Mouse (Mus musculus) left cerebral cortex, postnatal 10 days (tissue): ENCODE measurements around the gene Tmem88b. TPM values are rescaled to one million over a fixed set of nuclear protein-coding genes. Genes with fewer than 3 reads are reported as not detected.

Source experiments
- DNase-seq, 2 experiments: peaks; one replicate each; pipeline ENCODE4 v3.0.0; 2021 to 2022; ENCODE audit warnings: low spot score in 2 of 2, mixed read lengths in 1 of 2; ENCODE audit errors: extremely low spot score in 1 of 2
- intact Hi-C: fragments of 180-260 bp; cut with DNase I; formaldehyde crosslinking; loops from one replicate; pipeline ENCODE4 v1.15.1; 2025
- microRNA-seq: library from miRNA; unstranded; fragments of <30 nt; microRNA quantifications from one replicate; pipeline ENCODE4 v1.2.0, GENCODE M21; 2022
- total RNA-seq, 2 experiments: library from RNA; stranded (reverse); gene quantifications; 2 replicates each; pipeline ENCODE4 v1.2.3; 2021

The Tmem88b gene
- total RNA-seq, 2 experiments from 2014 or later, result 3.0 to 5.4 TPM

- intact Hi-C loops, result no loop called here
- no peak for DNase-seq
These were observed 49.9 kb downstream of the Tmem88b start for GRCm38 (mm10) chr4:155735788-155736187.

- intact Hi-C loops, result no loop called here
- DNase-seq, result peak in 1 of 2 experiments; percentile 77
These were observed 50.5 kb downstream of the Tmem88b start for GRCm38 (mm10) chr4:155734951-155735702.

DNA sequence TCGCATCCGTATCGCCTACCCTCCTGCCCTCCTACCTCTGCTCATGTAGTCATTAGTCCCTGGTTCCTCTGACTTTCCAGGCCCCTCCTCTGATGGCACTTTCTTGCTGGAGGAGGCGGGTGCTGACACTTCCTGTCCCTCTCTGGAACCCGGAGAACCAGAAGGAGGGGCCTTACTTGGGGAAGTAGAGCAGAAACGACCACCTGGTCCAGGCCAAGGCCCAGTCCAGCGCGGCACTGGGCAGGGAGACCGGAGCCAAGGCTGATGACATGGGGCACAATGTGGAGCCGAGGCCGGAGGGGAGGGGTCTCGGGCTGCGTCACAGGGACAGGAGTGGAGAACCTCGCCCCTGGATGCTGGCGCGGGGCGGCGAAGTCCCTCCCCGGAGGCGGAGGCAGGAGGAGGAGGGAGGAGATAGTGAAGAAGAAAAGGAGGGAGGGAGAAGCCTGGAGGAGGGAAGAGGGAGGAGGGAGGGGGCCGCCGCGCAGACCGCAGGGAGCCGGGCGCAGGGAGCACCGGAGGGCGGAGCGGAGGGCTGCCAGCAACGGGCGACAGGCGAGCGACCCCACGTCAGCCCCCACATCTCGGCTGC, 51.2 kb downstream of the Tmem88b start, which contains the start of gene Tmem240:
Tmem240 (plus strand) TSS at position 451 of the 592 bp plus-strand sequence.
- DNase-seq, result peak; percentile 90 to 95
- intact Hi-C loops, result no loop called here

GRCm38 (mm10) chr4:155733267-155733666, 52.4 kb downstream of the Tmem88b start:
- DNase-seq, result no peak
- intact Hi-C loops, result no loop called here

Small RNAs within 50 kb of the gene (microRNA-seq; reads per million reads assigned to microRNA genes)
- not detected for gene Gm27743

Other genes with a start within 250 kb of the Tmem88b start
- gene Nadk, start 223.5 kb downstream of the Tmem88b start, total RNA-seq, result 10 to 100 TPM; 47.9 TPM
- 10 to 100 TPM; 44.1 to 45.2 TPM for gene Slc35e2, start 184.5 kb downstream of the Tmem88b start, total RNA-seq
- gene Cdk11b, start 161.0 kb downstream of the Tmem88b start, total RNA-seq, result 10 to 100 TPM; 42.0 to 51.4 TPM
- not detected for gene Gm10563, start 140.5 kb downstream of the Tmem88b start, total RNA-seq
- 1 to 10 TPM; 2.1 to 2.2 TPM for gene Mmp23, start 132.5 kb downstream of the Tmem88b start, total RNA-seq
- gene Mib2, start 116.7 kb downstream of the Tmem88b start, total RNA-seq, result 100 to 1,000 TPM in 1 of 2 experiments, 10 to 100 TPM in 1; 98.4 to 100 TPM
- gene Fndc10, start 91.5 kb downstream of the Tmem88b start, total RNA-seq, result 10 to 100 TPM; 20.2 to 22.2 TPM
- 10 to 100 TPM; 82.3 to 85.4 TPM for gene Ssu72, start 81.1 kb downstream of the Tmem88b start, total RNA-seq
- 10 to 100 TPM; 63.6 to 68.8 TPM for gene Tmem240, start 51.1 kb downstream of the Tmem88b start, total RNA-seq
- 10 to 100 TPM; 56.0 to 57.9 TPM for gene Atad3a, start 24.8 kb downstream of the Tmem88b start, total RNA-seq
- gene Vwa1, start 11.2 kb downstream of the Tmem88b start, total RNA-seq, result 10 to 100 TPM; 14.6 to 19.3 TPM
- not detected for gene Ankrd65, start 4.6 kb upstream of the Tmem88b start, total RNA-seq
- 100 to 1,000 TPM; 103 to 111 TPM for gene Mrpl20, start 17.0 kb upstream of the Tmem88b start, total RNA-seq
- 10 to 100 TPM; 68.7 to 71.2 TPM for gene Ccnl2, start 26.6 kb upstream of the Tmem88b start, total RNA-seq
- gene Aurkaip1, start 45.4 kb upstream of the Tmem88b start, total RNA-seq, result 10 to 100 TPM; 81.6 to 82.6 TPM
- 10 to 100 TPM; 10.6 to 14.1 TPM for gene Mxra8, start 53.8 kb upstream of the Tmem88b start, total RNA-seq
- 10 to 100 TPM; 70.6 to 74.2 TPM for gene Dvl1, start 61.5 kb upstream of the Tmem88b start, total RNA-seq
- gene Tas1r3, start 77.5 kb upstream of the Tmem88b start, total RNA-seq, result under 1 TPM; 0.13 to 0.22 TPM
- 10 to 100 TPM; 29.6 to 30.8 TPM for gene Cptp, start 83.6 kb upstream of the Tmem88b start, total RNA-seq
- gene Ints11, start 83.7 kb upstream of the Tmem88b start, total RNA-seq, result 10 to 100 TPM; 38.3 to 39.8 TPM
- 10 to 100 TPM; 66.0 to 71.2 TPM for gene Pusl1, start 105.9 kb upstream of the Tmem88b start, total RNA-seq
- gene Acap3, start 105.9 kb upstream of the Tmem88b start, total RNA-seq, result 100 to 1,000 TPM; 144 to 146 TPM
- gene Ube2j2, start 158.0 kb upstream of the Tmem88b start, total RNA-seq, result 10 to 100 TPM; 84.9 to 93.8 TPM
- gene C1qtnf12, start 176.4 kb upstream of the Tmem88b start, total RNA-seq, result 10 to 100 TPM; 19.2 to 20.9 TPM
- gene B3galt6, start 206.8 kb upstream of the Tmem88b start, total RNA-seq, result 10 to 100 TPM; 11.4 to 11.8 TPM
- gene Sdf4, start 207.0 kb upstream of the Tmem88b start, total RNA-seq, result 100 to 1,000 TPM; 136 to 139 TPM
- gene Tnfrsf4, start 228.0 kb upstream of the Tmem88b start, total RNA-seq, result 1 to 10 TPM in 1 of 2 experiments, under 1 TPM in 1; 0.32 to 1.4 TPM
- gene Tnfrsf18, start 240.3 kb upstream of the Tmem88b start, total RNA-seq, result not detected